Comparison of ENCODE assay signal across 7 mouse cellular contexts in the genomic region with DNA sequence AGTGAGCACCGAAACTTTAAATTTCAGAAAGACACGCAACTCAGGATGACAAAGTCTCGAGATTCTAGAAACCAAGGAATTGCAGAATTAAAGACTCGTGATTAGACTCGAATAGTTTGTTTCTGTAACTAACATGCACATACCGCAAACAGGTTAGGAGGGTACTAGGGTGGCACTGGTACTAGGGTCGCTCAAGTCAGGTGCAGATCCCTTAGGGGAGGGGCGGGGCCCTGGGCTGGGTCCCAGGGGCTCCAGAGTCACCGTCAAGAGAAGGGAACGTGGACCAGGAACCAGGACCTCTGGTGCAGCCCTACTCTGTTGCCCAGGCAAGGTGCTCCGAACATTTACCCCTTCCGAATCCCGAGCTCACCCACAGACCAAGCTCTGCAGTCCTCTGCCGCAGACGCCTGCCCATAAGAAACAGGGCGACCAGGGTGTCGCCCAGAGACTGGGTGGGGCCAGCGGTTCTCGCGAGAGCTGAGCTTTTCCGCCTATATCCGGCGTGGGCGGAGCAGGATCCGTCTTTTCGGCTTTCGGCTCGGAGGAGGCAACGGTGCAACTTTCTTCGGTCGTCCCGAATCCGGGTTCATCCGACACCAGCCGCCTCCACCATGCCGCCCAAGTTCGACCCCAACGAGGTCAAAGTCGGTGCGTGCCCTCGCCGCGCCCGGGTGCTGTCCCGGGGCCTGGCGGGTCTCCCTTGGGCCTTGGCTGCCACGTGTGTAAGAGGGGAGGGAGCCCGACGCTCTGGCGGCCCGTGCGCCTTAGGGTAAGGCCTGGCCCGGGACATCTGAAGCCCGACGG. TPM values are rescaled to one million over a fixed set of nuclear protein-coding genes. Genes with fewer than 3 reads are reported as not detected.
DNase-seq lines count a peak whose midpoint lies in the region; ATAC-seq lines count a peak whose summit lies in the region.

Gene Rpl12 (plus strand): TSS at position 368 of the 804 bp plus-strand sequence.
Gene Lrsam1 (minus strand): TSS at position 423 of the 804 bp plus-strand sequence.

- peak; percentile 89 for ATAC-seq in intestine, embryonic 14.5 days (replicated peaks; ENCODE audit: low FRiP score, low TSS enrichment, low read depth)

- peak within 1 kb of the TSS; percentile 71 for H3K4me2 ChIP-seq in intestine, embryonic 14.5 days (ENCODE audit: low read length)

- H3K4me1 ChIP-seq in intestine, embryonic 14.5 days (replicated peaks; ENCODE audit: control insufficient read depth, insufficient read depth, low read length) = peaks cover 28% of the 10 kb centered on the region
- peaks cover 54% of the 10 kb centered on the region for H3K4me1 ChIP-seq in midbrain, embryonic 10.5 days

- WGBS in intestine, embryonic 14.5 days = 4% methylated on average over 55 of the region's 55 CpGs
- WGBS in midbrain, embryonic 10.5 days = 3% methylated on average over 55 of the region's 55 CpGs

- DNase-seq in adrenal gland, adult (ENCODE audit: inconsistent age in 2 of 2, low spot score in 1 of 2) = peak; percentile 95 to 99
- peak; percentile 96 for DNase-seq in embryo, embryonic 10.5 days (ENCODE audit: low spot score)
- peak; percentile 94 for DNase-seq in gastrocnemius, postnatal 25 days
- DNase-seq in intestine, embryonic 14.5 days (ENCODE audit: low spot score) = peak; percentile 98
- peak; percentile 95 for DNase-seq in left cerebral cortex, postnatal 25 days (ENCODE audit: low spot score in 2 of 2)
- peak; percentile 91 for DNase-seq in midbrain, embryonic 10.5 days (ENCODE audit: low spot score)
- DNase-seq in right cerebral cortex, postnatal 4 days = peak; percentile 91

- H3K36me3 ChIP-seq in intestine, embryonic 14.5 days (ENCODE audit: control insufficient read depth, insufficient read depth, low read length) = peaks cover 35% of the 10 kb centered on the region
- peaks cover 48% of the 10 kb centered on the region for H3K36me3 ChIP-seq in midbrain, embryonic 10.5 days

- H3K27me3 ChIP-seq in intestine, embryonic 14.5 days (replicated peaks; ENCODE audit: control insufficient read depth, insufficient read depth, low read length) = no peaks in the 10 kb centered on the region
- H3K27me3 ChIP-seq in midbrain, embryonic 10.5 days (ENCODE audit: low read depth, poor library complexity, severe bottlenecking) = no peaks in the 10 kb centered on the region

- H3K4me3 ChIP-seq in intestine, embryonic 14.5 days (ENCODE audit: low read depth, low read length) = peak within 1 kb of the TSS; percentile 95
- peak within 1 kb of the TSS; percentile 82 for H3K4me3 ChIP-seq in midbrain, embryonic 10.5 days

- intact Hi-C loops in left cerebral cortex, postnatal 25 days (cut with DNase I) = no loop called here

- H3K27ac ChIP-seq in intestine, embryonic 14.5 days (ENCODE audit: low read depth) = peak within 1 kb of the TSS; percentile 90
- H3K27ac ChIP-seq in midbrain, embryonic 10.5 days (replicated peaks) = peak within 1 kb of the TSS; percentile 92

- H3K9me3 ChIP-seq in intestine, embryonic 14.5 days (ENCODE audit: control insufficient read depth, low read length) = no peaks in the 10 kb centered on the region
- no peaks in the 10 kb centered on the region for H3K9me3 ChIP-seq in midbrain, embryonic 10.5 days (replicated peaks)

- H3K9ac ChIP-seq in intestine, embryonic 14.5 days (ENCODE audit: low read length) = peak within 1 kb of the TSS; percentile 99

RNA-seq across cellular contexts. Expression of gene Rpl12, which starts in this region (rescaled TPM):
- 10 to 100 TPM; 52.0 to 67.4 TPM for total RNA-seq in gastrocnemius, postnatal 25 days (2021)
- 259 and 272 TPM in 2 replicates for polyA plus RNA-seq in intestine, embryonic 14.5 days (2014; fragmentation: Nextera tagmentation; extraction: Ambion mirVana)
- total RNA-seq in left cerebral cortex, postnatal 25 days (2021) = 100 to 1,000 TPM; 103 to 104 TPM
- 144 and 172 TPM in 2 replicates for polyA plus RNA-seq in midbrain, embryonic 10.5 days (2016; fragmentation: Nextera tagmentation; extraction: Ambion mirVana)

RNA-seq across cellular contexts. Expression of gene Lrsam1, which starts in this region (rescaled TPM):
- total RNA-seq in gastrocnemius, postnatal 25 days (2021) = 10 to 100 TPM; 10.4 to 13.5 TPM
- 7.0 and 7.9 TPM in 2 replicates for polyA plus RNA-seq in intestine, embryonic 14.5 days (2014; fragmentation: Nextera tagmentation; extraction: Ambion mirVana)
- 10 to 100 TPM; 35.4 to 43.8 TPM for total RNA-seq in left cerebral cortex, postnatal 25 days (2021)
- polyA plus RNA-seq in midbrain, embryonic 10.5 days (2016; fragmentation: Nextera tagmentation; extraction: Ambion mirVana) = 9.8 and 12.9 TPM in 2 replicates

Comparison
In these comparisons a context has a peak if more than half of its experiments do, and no peak if none do; other contexts are left out.
1. Peak in every context shown above with its lines: DNase-seq, ATAC-seq, H3K4me3 ChIP-seq and H3K27ac ChIP-seq.